Mouse (Mus musculus) frontal cortex, postnatal 14 days (tissue): ENCODE measurements around the gene Anapc7.

Source experiments
- DNase-seq, 2 experiments: peaks; one replicate each; pipeline ENCODE4 v3.0.0; 2022; ENCODE audit warnings: low spot score in 2 of 2

Gene Anapc7

GRCm38 (mm10) chr5:122421271-122422068 lies at the start of gene Anapc7:
Gene Anapc7 (plus strand): TSS chr5:122421693.
- no peak for DNase-seq

GRCm38 (mm10) chr5:122372192-122372769 lies 49.2 kb upstream of the Anapc7 start, which contains the start of gene Fam216a:
Gene Fam216a (minus strand): TSS chr5:122372364.
- DNase-seq = peak; percentile 98 to 99

DNA sequence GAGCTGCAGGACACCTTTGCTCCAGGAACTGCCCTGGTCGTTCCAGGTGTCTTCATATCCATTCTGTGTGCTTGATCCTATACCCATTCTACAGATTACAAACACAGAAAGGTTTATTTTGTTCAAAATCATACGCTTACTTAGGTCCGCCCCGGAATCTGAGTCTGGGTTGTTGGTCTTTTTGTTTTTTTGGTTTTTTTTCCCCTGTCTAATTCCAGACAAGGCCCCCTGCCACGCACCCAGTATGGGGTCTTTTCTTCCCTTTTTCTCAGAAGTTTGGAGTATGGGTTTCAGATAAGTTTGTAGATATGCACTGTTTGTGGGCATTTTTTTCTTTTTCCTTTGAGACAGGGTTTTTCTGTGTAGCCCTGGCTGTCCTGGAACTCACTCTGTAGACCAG lies 48.6 kb upstream of the Anapc7 start:
- no peak for DNase-seq

- no peak for DNase-seq
These were observed 44.2 kb upstream of the Anapc7 start for GRCm38 (mm10) chr5:122377101-122377833.

GRCm38 (mm10) chr5:122378171-122378570 lies 43.3 kb upstream of the Anapc7 start:
- DNase-seq = no peak

GRCm38 (mm10) chr5:122379374-122380155 lies 41.9 kb upstream of the Anapc7 start:
- DNase-seq = peak; percentile 68

DNA sequence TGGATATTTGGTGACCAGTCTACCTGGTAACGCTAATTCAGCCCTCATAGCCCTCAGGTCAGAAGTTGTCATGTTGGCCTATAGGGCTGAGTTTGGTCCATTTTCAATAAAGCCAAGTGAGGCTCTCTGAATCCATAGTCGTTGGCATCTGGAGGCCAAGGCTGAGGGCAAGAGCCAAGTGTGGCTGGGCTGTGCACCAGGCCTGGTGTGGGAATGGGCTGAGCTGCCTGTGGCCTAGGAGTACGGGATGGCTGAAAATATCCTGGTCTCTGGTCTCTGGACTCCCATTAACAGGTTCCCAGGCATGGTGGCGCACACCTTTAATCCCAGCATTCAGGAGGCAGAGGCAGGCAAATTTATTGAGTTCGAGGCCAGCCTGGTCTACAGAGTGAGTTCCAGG lies 31.5 kb upstream of the Anapc7 start:
- DNase-seq = no peak

- DNase-seq = no peak
These were observed 30.8 kb upstream of the Anapc7 start for GRCm38 (mm10) chr5:122390671-122391070.

GRCm38 (mm10) chr5:122391178-122391785 lies 30.2 kb upstream of the Anapc7 start:
- DNase-seq = no peak

DNA sequence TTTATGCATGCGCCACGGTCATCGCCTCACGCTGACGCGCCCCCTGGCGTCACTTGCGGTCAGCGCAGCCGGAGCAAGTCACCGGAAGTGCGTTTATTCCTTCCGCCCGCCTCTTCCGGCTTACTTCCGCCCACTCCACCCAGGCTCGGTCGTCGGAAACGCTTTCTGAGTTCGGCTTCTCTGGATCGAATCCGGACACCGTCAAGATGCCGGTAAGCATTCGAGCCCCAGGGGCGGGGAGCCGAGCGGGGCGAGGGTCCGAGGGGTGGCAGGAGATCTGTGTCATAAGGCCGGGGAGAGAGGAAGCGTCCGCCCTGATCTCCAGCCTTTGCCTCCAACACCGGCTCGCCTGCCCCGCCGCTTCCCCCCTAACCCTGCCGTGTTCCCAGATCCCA lies 29.7 kb upstream of the Anapc7 start, which contains the start of gene Arpc3:
Gene Arpc3 (plus strand): TSS at position 93 of the 395 bp plus-strand sequence.
- DNase-seq = peak; percentile 78 to 92

GRCm38 (mm10) chr5:122392227-122393004 lies 29.1 kb upstream of the Anapc7 start:
- no peak for DNase-seq

DNA sequence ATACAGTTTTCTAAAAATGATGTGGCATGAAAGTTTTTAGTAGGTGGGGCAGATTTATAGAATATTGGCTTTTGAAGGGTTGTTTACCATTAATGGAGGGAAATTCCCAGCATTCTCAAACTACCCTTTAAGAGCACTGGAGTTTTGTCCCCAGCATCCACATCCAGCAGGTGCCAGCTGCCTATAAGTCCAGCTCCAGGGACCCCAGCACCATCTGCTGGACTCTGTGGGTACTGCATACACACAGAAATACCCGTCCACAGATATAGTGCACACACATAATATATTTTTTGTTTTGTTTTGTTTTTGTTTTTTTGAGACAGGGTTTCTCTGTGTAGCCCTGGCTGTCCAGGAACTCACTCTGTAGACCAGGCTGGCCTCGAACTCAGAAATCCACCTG lies 27.6 kb upstream of the Anapc7 start:
- DNase-seq = peak in 1 of 2 experiments; percentile 75

GRCm38 (mm10) chr5:122396791-122397190 lies 24.7 kb upstream of the Anapc7 start:
- DNase-seq = no peak

- no peak for DNase-seq
These were observed 24.0 kb upstream of the Anapc7 start for GRCm38 (mm10) chr5:122397495-122397894.

DNA sequence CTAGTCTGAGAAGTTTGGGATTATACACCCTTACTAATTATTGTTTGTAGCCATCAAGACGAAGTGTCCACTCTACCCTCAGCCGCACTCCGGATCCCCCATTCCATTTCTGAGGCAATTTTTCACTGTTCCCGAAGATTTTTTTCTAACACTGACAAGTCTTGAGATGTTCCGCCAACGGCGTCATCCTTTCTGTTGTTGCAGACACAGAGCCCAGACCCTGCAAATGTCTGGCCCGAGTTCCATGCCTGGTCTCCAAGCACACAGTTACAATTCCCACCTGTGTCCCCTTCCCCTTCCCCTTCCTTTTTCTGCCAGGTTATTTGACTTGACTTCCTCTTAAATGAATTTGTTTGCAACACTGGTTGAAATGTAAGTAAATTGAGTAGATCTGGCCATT lies 21.6 kb upstream of the Anapc7 start:
- DNase-seq = no peak

DNA sequence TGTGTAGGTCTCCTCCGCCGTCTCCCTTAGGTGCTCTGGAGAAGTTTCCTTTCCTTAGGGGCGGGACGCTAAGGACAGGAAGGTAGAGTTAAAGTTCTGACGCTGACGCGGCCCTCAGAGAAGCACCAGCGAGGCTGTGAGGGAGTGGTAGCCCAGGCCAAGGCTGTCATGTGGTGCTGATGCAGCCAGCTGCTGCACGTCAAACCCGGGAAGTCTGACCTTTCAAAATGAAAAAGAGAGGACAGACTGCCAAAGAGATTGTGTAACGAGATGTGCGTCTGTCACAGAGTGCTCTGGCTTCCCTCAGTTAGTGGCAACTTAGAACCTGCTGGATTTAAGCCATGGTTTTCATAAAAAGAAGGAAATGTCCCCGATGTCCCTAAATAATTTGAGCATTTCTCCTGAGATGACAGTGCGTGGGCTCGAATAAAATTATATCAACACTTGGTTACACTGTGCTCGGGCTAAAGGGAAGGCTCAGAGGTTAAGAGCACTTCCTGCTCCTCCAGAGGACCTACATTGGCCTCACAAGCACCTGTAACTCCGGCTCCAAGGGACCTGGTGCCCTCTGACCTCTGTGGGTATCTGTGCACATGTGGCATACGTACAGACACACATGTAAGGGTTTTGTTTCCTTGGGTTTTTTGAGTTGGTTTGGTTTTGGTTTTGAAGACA lies 20.7 kb upstream of the Anapc7 start:
- DNase-seq = no peak

- DNase-seq = peak in 1 of 2 experiments; percentile 67
These were observed 20.2 kb upstream of the Anapc7 start for GRCm38 (mm10) chr5:122401303-122401640.

GRCm38 (mm10) chr5:122402160-122402559 lies 19.3 kb upstream of the Anapc7 start:
- no peak for DNase-seq

DNA sequence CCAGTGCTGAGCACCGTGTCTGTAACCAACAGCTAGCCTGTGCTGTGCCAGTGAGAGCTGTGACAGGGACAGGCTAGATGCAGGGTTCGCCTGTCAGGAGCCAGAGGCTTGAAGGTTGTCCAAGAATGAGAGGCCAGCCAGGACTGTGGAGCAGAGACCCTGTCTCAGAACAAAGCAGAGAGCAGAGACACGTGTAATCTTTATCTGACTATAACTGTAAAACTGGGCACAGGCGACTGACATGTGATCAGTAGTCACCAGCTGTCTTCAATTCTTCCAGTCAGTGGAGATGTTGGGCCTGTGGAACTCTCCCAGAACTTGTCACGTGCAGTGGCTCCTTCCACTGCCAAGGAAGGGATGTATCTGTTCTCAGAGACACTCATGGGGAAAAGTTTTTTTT lies 18.7 kb upstream of the Anapc7 start:
- peak in 1 of 2 experiments; percentile 49 for DNase-seq

DNA sequence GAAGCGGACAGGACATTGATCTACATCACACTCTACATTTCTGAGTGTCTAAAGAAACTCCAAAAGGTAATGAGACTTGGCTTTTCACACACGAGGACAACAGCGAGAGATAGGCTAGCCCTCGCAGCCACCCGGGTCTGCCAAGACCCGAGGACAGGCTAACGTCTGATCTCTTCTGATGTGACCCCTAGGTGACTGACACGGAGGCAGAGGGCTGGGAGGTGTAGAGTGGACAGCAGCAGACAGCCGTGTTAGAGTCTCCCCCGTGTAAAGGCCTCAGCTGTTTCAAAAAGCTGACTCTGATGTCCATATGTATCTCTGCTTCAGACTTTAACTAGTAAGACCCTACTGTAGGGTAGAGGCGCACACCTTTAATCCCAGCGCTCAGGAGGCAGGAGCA lies 18.1 kb upstream of the Anapc7 start:
- DNase-seq = no peak
